ENCODE assay signal across 24 mouse cellular contexts in genomic region chr1:164418320-164418719, GRCm38 (mm10). TPM values are rescaled to one million over a fixed set of nuclear protein-coding genes. Genes with fewer than 3 reads are reported as not detected.
DNase-seq lines count a peak whose midpoint lies in the region; ATAC-seq and TF ChIP-seq lines count a peak whose summit lies in the region.
"Had no signal": no experiment of that assay in that cellular context is flagged by ENCODE, and none has a peak within 500 bp of the region (broad histone marks: within the 10 kb centered on the region; RNA-seq: fewer than 3 reads in every experiment).

No protein-coding gene starts in this region.

- no peaks in the 10 kb centered on the region for H3K36me3 ChIP-seq in intestine, embryonic 16.5 days (ENCODE audit: control insufficient read depth, insufficient read depth, low read length)
- H3K36me3 ChIP-seq in intestine, embryonic 15.5 days, result no peaks in the 10 kb centered on the region
- no peaks in the 10 kb centered on the region for H3K36me3 ChIP-seq in liver, adult 2 months (ENCODE audit: control insufficient read depth, insufficient read depth, low read length)
- H3K36me3 ChIP-seq in liver, embryonic 11.5 days (ENCODE audit: control insufficient read depth, insufficient read depth, low read length), result no peaks in the 10 kb centered on the region
- 0 out of 2 replicates have a peak, but pooled peaks cover 2% of the 10 kb centered on the region for H3K36me3 ChIP-seq in limb, embryonic 10.5 days
- H3K36me3 ChIP-seq: embryonic facial prominence, embryonic 15.5 days; forebrain, embryonic 12.5 days; heart, embryonic 12.5 days; lung, embryonic 15.5 days; midbrain, embryonic 12.5 days had no signal

- ATAC-seq in intestine, embryonic 16.5 days, result no peak
- ATAC-seq in intestine, embryonic 15.5 days, result no peak
- no peak for ATAC-seq in liver, embryonic 11.5 days (replicated peaks; ENCODE audit: low FRiP score)
- ATAC-seq: forebrain, postnatal 0 days had no signal

- H3K27ac ChIP-seq in intestine, embryonic 16.5 days (ENCODE audit: low read length), result peak overlapping the region; percentile 52
- H3K27ac ChIP-seq in intestine, embryonic 15.5 days, result no peak overlapping the region
- H3K27ac ChIP-seq in liver, adult 2 months (replicated peaks; ENCODE audit: insufficient read depth, low read depth, low read length), result no peak overlapping the region
- H3K27ac ChIP-seq in liver, embryonic 11.5 days (ENCODE audit: low read depth, low read length), result no peak overlapping the region
- H3K27ac ChIP-seq in limb, embryonic 10.5 days, result no peak overlapping the region
- H3K27ac ChIP-seq: embryonic facial prominence, embryonic 10.5 days; embryonic facial prominence, embryonic 15.5 days; forebrain, embryonic 12.5 days; heart, adult 2 months; hindbrain, embryonic 13.5 days; lung, embryonic 15.5 days; midbrain, embryonic 12.5 days; neural tube, embryonic 13.5 days had no signal

- no peak overlapping the region for H3K9ac ChIP-seq in intestine, embryonic 16.5 days (ENCODE audit: low read depth, low read length)
- H3K9ac ChIP-seq in intestine, embryonic 15.5 days, result no peak overlapping the region
- H3K9ac ChIP-seq in liver, adult 2 months (ENCODE audit: low read depth, low read length), result no peak overlapping the region
- no peak overlapping the region for H3K9ac ChIP-seq in liver, embryonic 11.5 days (ENCODE audit: low read depth, low read length)
- H3K9ac ChIP-seq: embryonic facial prominence, embryonic 15.5 days; forebrain, embryonic 12.5 days; forebrain, postnatal 0 days; heart, embryonic 12.5 days; hindbrain, embryonic 13.5 days; lung, embryonic 15.5 days; midbrain, embryonic 12.5 days; neural tube, embryonic 13.5 days had no signal

- no peaks in the 10 kb centered on the region for H3K79me2 ChIP-seq in liver, adult 2 months (ENCODE audit: control insufficient read depth, insufficient read depth, low read length)

- H3K4me2 ChIP-seq in intestine, embryonic 16.5 days (ENCODE audit: low read depth, low read length), result no peak overlapping the region
- H3K4me2 ChIP-seq in intestine, embryonic 15.5 days (replicated peaks), result no peak overlapping the region
- H3K4me2 ChIP-seq in liver, embryonic 11.5 days, result no peak overlapping the region
- H3K4me2 ChIP-seq: embryonic facial prominence, embryonic 15.5 days; forebrain, embryonic 12.5 days; heart, embryonic 12.5 days; hindbrain, embryonic 13.5 days; lung, embryonic 15.5 days; midbrain, embryonic 12.5 days; neural tube, embryonic 13.5 days had no signal

- H3K4me3 ChIP-seq in intestine, embryonic 16.5 days (ENCODE audit: low read length), result no peak overlapping the region
- no peak overlapping the region for H3K4me3 ChIP-seq in intestine, embryonic 15.5 days (replicated peaks)
- H3K4me3 ChIP-seq in liver, adult 2 months (ENCODE audit: insufficient read depth, low read depth, low read length), result no peak overlapping the region
- no peak overlapping the region for H3K4me3 ChIP-seq in liver, embryonic 11.5 days (ENCODE audit: low read depth, low read length)
- no peak overlapping the region for H3K4me3 ChIP-seq in limb, embryonic 10.5 days
- H3K4me3 ChIP-seq: embryonic facial prominence, embryonic 10.5 days; embryonic facial prominence, embryonic 15.5 days; forebrain, embryonic 12.5 days; heart, adult 2 months; heart, embryonic 12.5 days; hindbrain, embryonic 13.5 days; lung, embryonic 15.5 days; midbrain, embryonic 12.5 days; neural tube, embryonic 13.5 days had no signal

- peaks cover 11% of the 10 kb centered on the region for H3K4me1 ChIP-seq in intestine, embryonic 16.5 days (ENCODE audit: control insufficient read depth, insufficient read depth, low read length)
- no peaks in the 10 kb centered on the region for H3K4me1 ChIP-seq in intestine, embryonic 15.5 days (replicated peaks)
- peaks cover 32% of the 10 kb centered on the region for H3K4me1 ChIP-seq in liver, adult 2 months (ENCODE audit: control insufficient read depth, insufficient read depth, low read length)
- no peaks in the 10 kb centered on the region for H3K4me1 ChIP-seq in liver, embryonic 11.5 days (replicated peaks; ENCODE audit: control insufficient read depth, insufficient read depth, low read length)
- H3K4me1 ChIP-seq in limb, embryonic 10.5 days, result no peaks in the 10 kb centered on the region
- H3K4me1 ChIP-seq: embryonic facial prominence, embryonic 10.5 days; embryonic facial prominence, embryonic 15.5 days; forebrain, embryonic 12.5 days; hindbrain, embryonic 13.5 days; lung, embryonic 15.5 days; midbrain, embryonic 12.5 days; neural tube, embryonic 13.5 days had no signal

- DNase-seq in liver, adult 2 months (ENCODE audit: extremely low read depth, low read depth, low spot score), result peak; percentile 55
- DNase-seq in liver, embryonic 11.5 days (ENCODE audit: low spot score), result no peak
- DNase-seq in kidney, postnatal 25 days, result peak; percentile 74 to 87
- no peak for DNase-seq in limb, embryonic 10.5 days (ENCODE audit: low spot score)
- no peak for DNase-seq in spleen, adult 12 weeks (ENCODE audit: low spot score)
- DNase-seq: adrenal gland, postnatal 25 days; cerebellum, adult 11-12 months; cerebellum, adult 9-11 months; forebrain, postnatal 0 days; heart, adult 2 months; heart, postnatal 4 days; liver; right cerebral cortex, postnatal 4 days had no signal

- TF ChIP-seq CTCF in liver, adult 2 months (IDR thresholded peaks at IDR 0.05; ENCODE audit: low read depth, low read length), result no peak

- no peaks in the 10 kb centered on the region for H3K27me3 ChIP-seq in intestine, embryonic 16.5 days (replicated peaks; ENCODE audit: control insufficient read depth, insufficient read depth, low read length)
- H3K27me3 ChIP-seq in intestine, embryonic 15.5 days (replicated peaks), result no peaks in the 10 kb centered on the region
- H3K27me3 ChIP-seq in liver, adult 2 months (ENCODE audit: control insufficient read depth, insufficient read depth, low read length), result no peaks in the 10 kb centered on the region
- H3K27me3 ChIP-seq in liver, embryonic 11.5 days (replicated peaks; ENCODE audit: control insufficient read depth, insufficient read depth, low read length), result no peaks in the 10 kb centered on the region
- no peaks in the 10 kb centered on the region for H3K27me3 ChIP-seq in limb, embryonic 10.5 days (ENCODE audit: low read depth, poor library complexity, severe bottlenecking)
- H3K27me3 ChIP-seq: embryonic facial prominence, embryonic 15.5 days; forebrain, embryonic 12.5 days; heart, embryonic 12.5 days; hindbrain, embryonic 13.5 days; lung, embryonic 15.5 days; midbrain, embryonic 12.5 days; neural tube, embryonic 13.5 days had no signal

- no peak for TF ChIP-seq POLR2A in liver, adult 2 months (IDR thresholded peaks at IDR 0.05; ENCODE audit: extremely low read depth, insufficient read depth, low read length)

- H3K9me3 ChIP-seq in intestine, embryonic 16.5 days (ENCODE audit: control insufficient read depth, low read length), result no peaks in the 10 kb centered on the region
- no peaks in the 10 kb centered on the region for H3K9me3 ChIP-seq in intestine, embryonic 15.5 days
- H3K9me3 ChIP-seq in liver, embryonic 11.5 days (ENCODE audit: control insufficient read depth, low read length), result no peaks in the 10 kb centered on the region
- H3K9me3 ChIP-seq in limb, embryonic 10.5 days (replicated peaks), result no peaks in the 10 kb centered on the region
- H3K9me3 ChIP-seq: embryonic facial prominence, embryonic 10.5 days; embryonic facial prominence, embryonic 15.5 days; forebrain, embryonic 12.5 days; G1E; heart, embryonic 12.5 days; hindbrain, embryonic 13.5 days; lung, embryonic 15.5 days; midbrain, embryonic 12.5 days; neural tube, embryonic 13.5 days had no signal

- WGBS in intestine, embryonic 16.5 days, result 54% methylated on average over 10 of the region's 10 CpGs
- WGBS in intestine, embryonic 15.5 days, result 60% methylated on average over 10 of the region's 10 CpGs
- WGBS in liver, adult 2 months, result 82% methylated on average over 10 of the region's 10 CpGs
- 83% methylated on average over 10 of the region's 10 CpGs for whole genome bisulfite sequencing in liver, embryonic 11.5 days
- 71% methylated on average over 10 of the region's 10 CpGs for WGBS in limb, embryonic 10.5 days

RNA-seq across cellular contexts. Expression of gene Atp1b1, which starts 39.8 kb away (rescaled TPM):
- 184 and 199 TPM in 2 replicates for polyA plus RNA-seq in intestine, embryonic 16.5 days (2015; fragmentation: Nextera tagmentation; extraction: Ambion mirVana)
- polyA plus RNA-seq in intestine, embryonic 15.5 days (2015; fragmentation: Nextera tagmentation; extraction: Ambion mirVana), result 203 TPM in 2 replicates
- total RNA-seq in liver, adult 2 months (2014; rRNA removed), result 30.5 and 39.1 TPM in 2 replicates
- polyA plus RNA-seq in liver, adult 2 months (2012; rRNA removed), result 22.4 and 26.0 TPM in 2 replicates
- polyA plus RNA-seq in liver, embryonic 11.5 days (2014; fragmentation: Nextera tagmentation; extraction: Ambion mirVana), result 18.2 and 18.6 TPM in 2 replicates
- 1.7 and 2.6 TPM in 2 replicates for polyA plus RNA-seq in limb, embryonic 10.5 days (2016; fragmentation: Nextera tagmentation; extraction: Ambion mirVana)
- polyA plus RNA-seq: G1E had no signal

Comparison
In these comparisons a context has a peak if more than half of its experiments do, and no peak if none do; other contexts are left out.
1. DNase-seq: peak in liver, adult 2 months (single experiment) and kidney, postnatal 25 days (2 of 2); none in liver, embryonic 11.5 days (single experiment), limb, embryonic 10.5 days (single experiment) and spleen, adult 12 weeks (single experiment).